Mouse (Mus musculus) R1 (cell line): ENCODE results near the gene Mylpf.

Experiments
- DNase-seq: peaks from one replicate; pipeline ENCODE4 v3.0.0-alpha.2; 2018; ENCODE audit warnings: low read depth, low spot score

The Mylpf gene

DNA sequence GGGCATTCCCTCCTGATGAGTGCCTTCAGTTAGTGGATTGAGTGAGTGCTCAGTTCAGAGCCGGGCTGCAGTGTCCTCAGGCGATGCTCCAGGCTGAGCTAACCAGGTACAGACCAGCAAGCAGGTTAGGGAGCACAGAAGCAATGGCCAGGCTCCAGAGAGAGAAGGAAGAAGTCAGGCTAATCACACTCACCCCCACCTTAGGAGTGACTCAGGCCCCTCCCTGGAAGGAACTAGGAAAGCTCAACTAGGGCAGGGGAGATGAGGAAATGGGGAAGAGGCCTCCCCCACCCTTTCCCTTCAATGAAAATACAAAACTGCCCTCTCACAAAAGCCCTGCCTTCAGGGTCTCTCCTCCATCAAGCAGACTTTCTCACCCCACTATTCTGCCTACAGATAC is 2.1 kb upstream of the Mylpf start:
- DNase-seq: no peak

- DNase-seq: no peak
These were observed 1.1 kb upstream of the Mylpf start for GRCm38 (mm10) chr7:127207374-127208294.

DNA sequence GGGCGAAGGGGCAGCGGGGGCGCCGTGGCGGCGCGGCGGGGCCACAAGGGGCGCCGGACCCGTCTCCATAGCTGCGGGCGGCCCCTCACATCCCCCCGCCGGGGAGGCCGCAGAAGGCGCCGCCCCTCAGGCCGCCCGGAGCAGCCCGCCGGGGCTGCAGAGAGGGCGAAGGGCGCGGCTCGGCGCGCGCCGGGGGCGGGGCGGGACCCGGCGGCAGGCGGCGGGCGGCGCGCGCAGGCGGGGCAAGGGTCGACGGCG is 466 bp upstream of the Mylpf start, which contains the start of gene Tbc1d10b:
Gene Tbc1d10b (minus strand): TSS at position 174 of the 258 bp plus-strand sequence.
- no peak for DNase-seq

DNA sequence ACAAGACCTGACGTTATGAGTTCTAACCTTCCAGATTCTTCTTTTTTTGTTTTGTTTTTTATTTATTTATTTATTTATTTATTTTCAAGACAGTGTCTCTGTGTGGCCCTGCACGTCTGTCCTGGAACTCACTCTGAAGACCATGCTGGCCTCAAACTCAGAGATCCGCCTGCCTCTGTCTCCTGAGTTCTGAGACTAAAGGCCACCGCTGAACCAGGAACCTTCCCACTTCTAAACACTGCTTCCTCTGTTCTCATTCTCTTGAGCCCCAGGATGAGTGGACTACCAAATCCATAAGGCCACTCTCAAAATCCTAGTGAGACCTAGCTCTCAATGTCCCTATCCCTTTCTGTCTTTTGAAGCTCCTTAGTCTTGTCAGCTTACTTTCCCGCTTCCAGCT is 1.2 kb downstream of the Mylpf start:
- DNase-seq: no peak

- no peak for DNase-seq
These were observed 1.6 kb downstream of the Mylpf start for GRCm38 (mm10) chr7:127210266-127210665.

DNA sequence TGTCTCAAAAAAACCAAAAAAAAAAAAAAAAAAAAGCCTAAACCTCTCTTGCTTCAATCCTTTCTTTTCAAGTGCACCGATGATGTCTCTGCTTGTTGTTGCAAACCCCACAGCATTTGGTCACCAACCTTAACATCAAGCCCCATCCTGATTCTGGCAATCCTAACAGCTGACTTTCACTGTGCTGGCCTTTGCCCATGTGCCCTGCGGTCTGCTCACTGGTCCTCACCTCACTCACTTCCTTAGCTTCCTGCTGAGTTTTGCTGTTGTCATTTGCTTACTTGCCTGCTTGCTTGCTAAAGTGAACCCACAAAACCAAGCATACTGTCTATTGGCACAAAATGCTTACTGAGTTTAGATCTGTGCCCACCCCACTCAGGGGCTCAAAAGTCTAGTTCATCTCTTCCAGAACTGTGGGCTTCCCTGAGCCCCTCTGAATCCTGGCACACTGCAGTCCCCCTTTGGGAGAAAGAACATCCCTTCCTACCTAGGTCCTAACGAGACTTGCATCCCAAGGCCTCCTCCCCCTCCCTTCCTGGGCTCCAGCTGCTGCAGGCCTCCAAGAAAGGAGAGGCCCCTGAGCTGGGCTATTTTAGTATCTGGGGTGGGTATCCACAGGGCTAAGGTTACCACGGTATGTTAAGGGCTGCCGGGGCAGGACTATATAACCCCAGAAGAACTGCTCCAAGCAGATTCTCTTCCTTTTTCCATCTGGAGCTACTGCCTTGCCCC is 2.5 kb downstream of the Mylpf start:
- no peak for DNase-seq

GRCm38 (mm10) chr7:127212432-127213250 is 4.0 kb downstream of the Mylpf start:
- DNase-seq: peak; percentile 98

DNA sequence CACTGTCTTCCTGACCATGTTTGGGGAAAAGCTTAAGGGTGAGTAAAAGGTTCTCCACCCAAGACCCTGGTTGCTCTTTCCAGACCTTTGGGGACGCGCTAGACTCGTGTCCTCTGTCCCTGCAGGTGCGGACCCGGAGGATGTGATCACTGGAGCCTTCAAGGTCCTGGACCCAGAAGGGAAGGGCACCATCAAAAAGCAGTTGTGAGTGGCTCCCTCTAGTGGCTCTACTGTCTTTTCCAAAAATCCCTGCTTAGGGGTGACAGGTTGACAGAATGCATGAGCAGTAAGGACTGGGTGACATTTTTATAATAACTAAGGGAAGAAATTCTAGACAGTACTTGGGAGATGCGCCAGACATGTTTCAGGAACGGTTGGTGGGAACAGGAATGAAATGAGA is 4.8 kb downstream of the Mylpf start:
- DNase-seq: peak; percentile 89

- peak; percentile 79 for DNase-seq
These were observed 5.2 kb downstream of the Mylpf start for GRCm38 (mm10) chr7:127213930-127214329.

GRCm38 (mm10) chr7:127214521-127214920 is 5.8 kb downstream of the Mylpf start:
- DNase-seq: no peak

GRCm38 (mm10) chr7:127214981-127215871 is 6.5 kb downstream of the Mylpf start:
- DNase-seq: peak; percentile 94

- DNase-seq: peak; percentile 75
These were observed 7.6 kb downstream of the Mylpf start for GRCm38 (mm10) chr7:127216307-127216706.

- peak; percentile 76 for DNase-seq
These were observed 8.8 kb downstream of the Mylpf start for GRCm38 (mm10) chr7:127217475-127217874.

- DNase-seq: peak; percentile 80
These were observed 9.4 kb downstream of the Mylpf start for GRCm38 (mm10) chr7:127217901-127218642.

- no peak for DNase-seq
These were observed 10.0 kb downstream of the Mylpf start for GRCm38 (mm10) chr7:127218670-127219069.

DNA sequence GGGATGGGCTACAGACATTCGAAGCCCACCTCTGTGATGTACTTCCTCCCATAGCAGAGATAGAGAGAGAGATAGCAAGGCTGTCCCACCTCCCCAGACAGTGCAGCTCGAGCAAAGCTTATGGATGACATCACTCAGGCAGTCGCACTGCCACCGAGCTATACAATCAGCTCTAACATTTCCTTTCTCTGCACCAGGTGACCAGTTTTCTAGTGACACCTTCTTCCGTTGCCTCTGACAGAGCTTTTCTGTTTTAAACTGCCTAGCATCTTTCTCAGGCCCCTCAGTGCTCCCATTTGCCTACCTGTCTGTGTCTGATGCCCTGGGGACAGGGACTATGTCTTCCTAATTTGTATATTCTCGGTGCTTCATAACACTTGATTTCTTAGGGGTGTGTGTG is 11.8 kb downstream of the Mylpf start:
- DNase-seq: peak; percentile 17

GRCm38 (mm10) chr7:127223106-127223505 is 14.4 kb downstream of the Mylpf start:
- DNase-seq: peak; percentile 75

- DNase-seq: peak; percentile 90
These were observed 15.1 kb downstream of the Mylpf start for GRCm38 (mm10) chr7:127223515-127224478.

DNA sequence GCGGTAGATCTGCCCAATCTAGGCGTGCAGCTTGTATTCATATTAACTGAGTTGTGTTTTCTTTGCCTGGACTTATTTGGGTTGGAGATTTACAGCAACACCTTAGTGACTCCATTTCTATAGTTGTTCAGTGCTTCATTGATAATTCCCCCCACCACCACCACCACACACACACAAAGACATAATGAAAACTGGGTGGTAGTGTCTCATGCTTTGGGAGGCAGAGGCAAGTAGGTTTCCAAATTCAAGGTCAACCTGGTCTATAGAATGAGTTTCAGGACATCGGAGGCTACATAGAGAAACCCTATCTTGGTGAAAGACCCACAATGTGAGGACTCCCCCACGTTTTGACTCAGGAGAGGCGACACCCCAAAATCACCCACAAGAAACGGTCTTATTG is 15.9 kb downstream of the Mylpf start:
- DNase-seq: peak; percentile 77
